Mouse (Mus musculus): ENCODE results near the gene Trim44.
A peak's percentile ranks its signal among the peaks of the same experiment; 100 is the strongest.

The Trim44 gene

DNA sequence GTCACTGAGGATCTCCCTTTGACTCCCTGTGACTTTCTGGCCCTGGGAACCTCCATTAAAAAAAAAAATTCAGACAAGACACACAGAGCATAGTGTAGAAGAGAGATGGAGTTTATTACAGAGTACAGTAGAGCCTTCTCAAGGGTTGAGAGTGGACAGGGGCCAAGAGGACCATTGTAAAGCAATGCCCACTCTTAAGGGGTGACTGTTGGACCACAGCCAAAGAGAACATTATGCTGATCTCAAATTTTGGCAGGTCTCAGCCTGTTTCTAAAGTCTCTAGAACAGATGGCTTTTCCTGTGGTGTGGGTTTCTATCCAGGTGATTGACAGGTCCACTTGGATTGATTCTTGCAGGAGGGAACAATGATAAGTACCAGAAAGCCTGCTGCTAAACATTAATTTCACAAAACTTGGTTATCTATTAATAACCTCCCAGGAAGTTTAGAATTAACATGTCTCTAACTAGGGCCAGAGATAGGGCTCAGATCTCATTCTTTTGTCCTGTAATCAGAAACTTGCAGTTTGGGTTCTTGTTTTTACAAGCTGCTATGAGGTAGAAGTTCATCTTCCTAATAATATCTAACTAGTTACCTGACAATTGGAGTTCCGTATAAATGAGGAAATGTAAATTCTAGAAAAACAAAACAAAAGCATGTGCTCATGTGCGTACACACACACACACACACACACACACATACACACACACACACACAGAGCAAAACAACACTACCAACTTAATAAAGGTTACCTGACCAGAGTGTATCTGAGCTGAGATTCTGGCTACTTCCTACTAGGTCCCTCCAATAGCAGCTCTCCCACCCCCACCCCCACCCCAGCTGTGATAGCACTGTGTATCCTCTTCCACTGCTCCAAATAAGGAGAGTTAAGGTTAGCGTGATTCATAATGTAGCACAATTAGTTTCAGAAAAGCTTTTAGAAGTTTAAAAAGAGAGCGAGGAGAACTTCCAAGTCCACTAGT lies 1.0 kb downstream of the Trim44 start:
- DNase-seq (ENCODE audit: low spot score): no peak

GRCm38 (mm10) chr2:102403982-102404381 lies 3.6 kb downstream of the Trim44 start:
- no peak for DNase-seq (ENCODE audit: low spot score)

DNA sequence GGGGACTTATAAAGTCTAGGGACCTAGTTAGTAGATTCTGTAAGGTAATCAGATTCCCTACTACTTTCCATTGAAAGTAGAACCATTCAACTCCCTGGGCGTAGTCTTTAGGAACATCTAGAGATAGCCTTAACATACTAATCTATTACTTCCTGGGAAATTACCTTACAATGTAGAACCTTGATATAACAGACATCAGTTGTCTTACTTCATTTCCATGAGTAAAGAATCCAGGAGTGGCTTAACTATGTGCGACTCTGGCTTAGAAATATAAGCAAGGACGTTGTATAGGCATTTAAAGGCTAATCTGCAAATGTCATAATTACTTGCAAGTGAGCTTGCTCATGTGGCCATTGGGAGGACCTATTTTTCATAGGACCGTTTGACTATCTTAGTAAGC lies 4.3 kb downstream of the Trim44 start:
- DNase-seq (ENCODE audit: low spot score): no peak

GRCm38 (mm10) chr2:102401352-102401692 lies 6.3 kb downstream of the Trim44 start:
- DNase-seq (ENCODE audit: low spot score): no peak

DNA sequence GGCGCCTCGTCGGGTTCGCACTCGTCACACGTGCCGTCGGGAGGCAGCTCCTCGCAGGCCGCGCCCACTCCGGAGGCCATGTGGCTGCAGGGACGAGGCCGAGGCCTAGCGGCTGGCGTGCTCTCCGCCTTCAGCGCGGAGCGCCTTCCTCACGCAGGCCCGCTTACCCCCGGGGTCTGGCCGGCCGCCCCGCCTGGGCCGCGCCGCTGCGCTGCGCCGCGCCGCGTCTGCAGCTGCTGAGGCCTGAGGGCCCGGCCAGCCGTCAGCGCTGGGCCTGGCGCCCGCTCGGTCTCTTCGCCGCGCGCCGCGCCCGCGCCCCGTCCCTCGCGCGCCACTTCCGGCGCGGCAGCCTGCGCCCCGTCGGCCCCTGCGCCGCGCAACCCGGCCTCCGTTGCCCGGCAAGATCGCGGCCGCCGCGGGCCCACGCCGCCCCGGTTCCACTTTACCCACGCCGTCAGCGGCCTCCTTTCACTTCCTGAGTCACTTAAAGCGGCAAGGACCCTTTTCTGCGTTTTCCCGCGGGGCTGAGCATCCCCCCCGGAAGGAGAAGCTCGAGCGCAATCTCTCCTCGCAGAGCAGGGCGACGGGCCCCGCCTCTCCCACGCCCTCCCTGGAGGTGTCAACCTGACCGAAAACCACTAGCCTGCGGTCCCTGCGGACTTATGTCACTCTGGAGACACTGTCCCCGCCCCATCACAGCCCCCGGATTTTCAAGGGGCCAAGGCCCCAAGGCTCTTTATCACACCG lies 6.8 kb downstream of the Trim44 start:
- peak; percentile 70 for DNase-seq (ENCODE audit: low spot score)

GRCm38 (mm10) chr2:102399864-102400604 lies 7.6 kb downstream of the Trim44 start:
- no peak for DNase-seq (ENCODE audit: low spot score)

GRCm38 (mm10) chr2:102396493-102396892 lies 11.1 kb downstream of the Trim44 start:
- DNase-seq (ENCODE audit: low spot score): no peak

- DNase-seq (ENCODE audit: low spot score): no peak
These were observed 14.2 kb downstream of the Trim44 start for GRCm38 (mm10) chr2:102393457-102393856.

- DNase-seq (ENCODE audit: low spot score): no peak
These were observed 22.2 kb downstream of the Trim44 start for GRCm38 (mm10) chr2:102385328-102385902.

DNA sequence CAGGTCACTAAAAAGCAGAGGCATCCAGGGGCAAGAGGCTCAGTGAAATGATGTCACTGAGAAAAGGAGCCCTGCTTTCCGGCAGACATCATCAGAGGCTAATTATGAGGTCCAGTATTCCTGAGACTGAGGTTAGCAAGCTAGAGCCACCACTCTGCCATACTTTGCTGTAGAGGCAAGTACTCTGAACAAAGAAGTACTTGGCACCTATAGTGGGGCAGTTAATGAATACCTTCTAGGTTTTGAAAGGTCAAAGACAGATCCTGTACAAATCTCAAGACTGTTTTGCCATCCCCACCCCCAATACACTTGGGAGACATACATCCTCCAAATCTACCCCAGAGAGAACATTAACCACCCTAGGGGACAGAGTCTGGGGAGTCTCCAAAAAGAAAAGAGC lies 23.1 kb downstream of the Trim44 start:
- no peak for DNase-seq (ENCODE audit: low spot score)

DNA sequence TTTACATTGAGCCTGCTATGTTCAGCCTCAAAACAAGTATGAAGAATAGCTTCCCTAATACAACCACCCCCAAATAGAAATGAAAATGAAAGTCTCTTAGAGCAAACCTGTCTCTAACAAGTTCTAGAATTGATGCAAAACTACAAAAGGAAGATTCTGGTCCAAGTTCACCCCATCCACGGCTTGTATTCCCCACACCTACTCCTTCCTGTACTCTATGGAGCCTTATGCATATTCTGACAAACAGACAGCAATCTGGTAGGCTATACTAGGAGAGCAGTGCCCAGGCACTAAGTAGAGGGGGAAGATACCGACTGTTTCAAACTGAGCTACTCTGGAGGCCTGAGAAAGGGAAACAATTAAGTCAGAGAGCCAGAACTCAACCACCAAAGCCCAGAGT lies 23.6 kb downstream of the Trim44 start:
- no peak for DNase-seq (ENCODE audit: low spot score)

DNA sequence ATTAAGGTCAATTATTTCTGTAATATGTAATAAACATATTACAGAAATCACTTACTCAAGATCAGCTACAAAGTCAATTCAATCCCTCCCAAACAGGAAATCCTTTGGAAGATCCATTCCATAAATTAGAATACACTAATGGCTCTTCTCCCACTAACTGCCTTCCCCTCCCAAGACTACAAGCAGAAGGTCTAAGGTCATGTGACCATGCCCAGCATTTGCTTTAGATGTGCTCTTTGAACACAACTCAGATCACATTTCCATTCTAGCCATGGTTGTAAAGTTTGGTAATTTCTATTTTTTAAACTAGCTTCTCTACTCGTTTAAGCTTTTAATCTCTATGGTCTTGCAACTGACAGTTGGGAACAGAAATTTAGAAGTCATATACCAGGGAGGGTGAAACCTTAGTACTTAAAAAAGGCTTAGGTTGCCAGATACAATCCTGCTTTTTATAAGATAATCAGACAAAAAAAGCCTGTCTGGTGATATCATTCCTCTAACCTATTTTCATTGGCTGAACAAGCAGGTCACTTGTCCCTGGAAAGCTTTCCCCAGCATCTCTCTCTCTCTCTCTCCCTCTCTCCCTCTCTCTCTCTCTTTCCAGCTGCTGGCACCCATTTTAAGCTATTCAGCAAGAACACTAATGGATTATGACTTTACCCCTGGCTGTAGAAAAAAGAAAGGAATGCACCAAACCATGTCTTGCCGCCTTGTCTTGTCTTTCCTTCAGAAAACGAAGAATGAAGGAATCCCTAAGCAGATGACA lies 24.4 kb downstream of the Trim44 start:
- no peak for DNase-seq (ENCODE audit: low spot score)

GRCm38 (mm10) chr2:102382519-102382918 lies 25.1 kb downstream of the Trim44 start:
- no peak for DNase-seq (ENCODE audit: low spot score)

DNA sequence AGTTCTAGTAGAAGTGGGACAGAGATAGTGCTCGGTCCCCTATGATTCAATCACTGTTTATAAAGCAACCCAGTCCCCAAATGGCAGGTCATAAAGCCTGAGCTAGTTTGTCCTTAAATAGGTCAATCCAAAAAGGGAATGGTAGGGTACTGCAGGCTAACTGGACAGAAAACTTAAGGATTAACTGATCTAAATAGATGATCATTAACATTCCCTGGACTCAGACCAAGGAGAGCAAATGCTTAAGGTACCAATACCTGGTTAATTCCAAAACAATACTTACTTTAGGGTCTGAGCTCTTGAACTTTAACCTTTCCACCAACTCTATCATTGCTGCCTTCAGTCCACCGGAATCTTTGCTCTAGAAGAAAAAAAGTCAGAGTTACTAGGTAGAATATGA lies 27.0 kb downstream of the Trim44 start:
- no peak for DNase-seq (ENCODE audit: low spot score)

DNA sequence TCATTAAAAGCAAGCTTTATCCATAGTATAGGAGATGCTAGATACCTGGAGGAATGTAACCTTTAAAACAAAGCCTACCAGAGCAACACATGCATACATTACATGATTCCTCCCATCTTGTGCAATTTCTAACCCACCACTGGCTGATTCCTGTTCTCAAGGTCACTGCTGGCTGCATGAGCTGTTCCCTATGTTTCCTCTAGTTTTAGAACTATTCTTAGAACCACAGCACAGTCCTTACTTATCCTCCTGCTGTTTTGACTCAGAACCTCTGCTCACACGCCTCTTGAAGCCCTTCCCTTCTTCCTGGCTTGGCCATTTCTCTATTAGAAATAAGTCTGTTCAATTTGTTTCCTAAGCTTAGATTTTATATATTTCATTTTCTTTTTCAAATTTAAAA lies 28.7 kb downstream of the Trim44 start:
- no peak for DNase-seq (ENCODE audit: low spot score)

DNA sequence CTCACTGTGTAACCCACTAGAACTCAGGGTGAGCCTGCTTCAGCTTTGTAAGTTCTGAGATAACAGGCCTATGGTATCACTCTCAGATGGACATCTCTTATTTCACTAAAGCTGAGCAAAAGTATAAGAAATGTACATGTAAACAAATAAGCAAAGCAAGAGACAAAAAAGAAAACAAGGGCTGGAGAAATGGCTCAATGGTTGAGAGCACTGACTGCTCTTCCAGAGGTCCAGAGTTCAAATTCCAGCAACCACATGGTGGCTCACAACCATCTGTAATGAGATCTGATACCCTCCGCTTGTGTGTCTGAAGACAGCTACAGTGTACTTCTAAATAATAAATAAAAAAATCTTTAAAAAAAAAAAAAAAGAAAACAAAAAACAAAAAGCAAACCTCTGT lies 29.2 kb downstream of the Trim44 start:
- DNase-seq (ENCODE audit: low spot score): no peak

DNA sequence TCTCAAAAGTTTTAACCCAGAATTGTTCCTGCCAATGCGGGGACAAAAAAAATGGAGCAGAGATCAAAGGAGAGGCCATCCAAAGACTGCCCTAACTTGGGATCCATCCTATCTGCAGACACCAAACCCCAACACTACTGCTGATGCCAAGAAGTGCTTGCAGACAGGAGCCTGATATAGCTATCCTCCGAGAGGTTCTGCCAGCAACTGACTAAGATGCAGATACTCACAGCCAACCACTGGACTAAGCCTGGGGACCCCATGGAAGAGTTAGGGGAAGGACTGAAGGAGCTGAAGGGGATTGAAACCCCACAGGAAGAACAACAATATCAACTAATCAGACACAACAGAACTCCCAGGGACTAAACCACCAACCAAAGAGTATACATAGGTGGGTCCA lies 30.3 kb downstream of the Trim44 start:
- no peak for DNase-seq (ENCODE audit: low spot score)

DNA sequence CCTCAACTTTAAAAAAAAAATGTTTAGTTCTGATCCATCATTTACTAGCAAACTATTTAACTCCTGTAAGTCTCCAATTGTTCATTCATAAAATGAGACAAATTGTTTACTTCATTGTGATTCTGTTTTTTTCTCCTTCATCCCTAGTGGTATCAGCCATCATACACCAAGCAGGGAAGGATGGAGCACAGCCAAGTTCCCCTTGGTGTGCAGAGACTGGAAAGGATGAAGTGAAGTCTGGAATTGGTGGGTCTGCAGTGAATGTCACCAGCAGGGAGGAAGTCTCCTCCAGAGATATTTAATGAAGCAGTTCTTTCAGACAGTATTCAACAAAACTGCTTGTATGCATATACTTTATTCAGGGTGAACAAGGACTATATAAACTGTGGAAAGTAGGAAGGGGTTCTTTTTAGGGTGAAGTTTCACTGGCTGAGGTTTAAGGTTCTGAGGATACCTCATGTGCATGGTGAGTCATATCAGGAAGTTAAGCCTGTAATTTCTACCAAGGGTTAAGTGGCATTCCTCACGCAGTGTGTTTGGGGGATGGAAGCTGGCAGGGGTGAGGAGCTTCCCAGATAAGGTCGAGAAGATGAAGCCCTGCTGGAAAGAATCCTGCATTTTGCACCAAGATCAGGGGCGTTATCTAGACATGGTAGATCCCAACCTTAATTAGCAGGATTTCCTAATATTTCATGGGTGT lies 34.1 kb downstream of the Trim44 start:
- no peak for DNase-seq (ENCODE audit: low spot score)

DNA sequence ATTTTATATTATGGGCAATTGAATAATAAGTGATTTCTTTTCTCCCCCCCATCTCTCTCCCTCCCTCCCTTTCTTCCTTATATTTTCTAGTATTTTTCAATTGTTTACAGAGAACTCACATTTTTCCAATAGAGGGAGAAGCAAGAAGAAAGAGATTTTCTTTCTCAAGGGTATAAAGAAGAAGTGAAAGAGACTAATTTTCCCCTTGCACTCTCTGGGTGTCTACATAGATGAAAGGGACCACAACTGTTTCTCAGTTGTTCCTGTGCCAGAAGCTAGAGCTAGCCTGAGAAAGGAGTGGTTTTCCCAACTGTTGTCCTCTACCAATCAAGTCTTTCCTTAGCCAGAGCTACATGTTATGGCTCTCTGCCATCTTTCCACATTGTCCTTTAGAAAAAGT lies 34.9 kb downstream of the Trim44 start:
- no peak for DNase-seq (ENCODE audit: low spot score)

DNA sequence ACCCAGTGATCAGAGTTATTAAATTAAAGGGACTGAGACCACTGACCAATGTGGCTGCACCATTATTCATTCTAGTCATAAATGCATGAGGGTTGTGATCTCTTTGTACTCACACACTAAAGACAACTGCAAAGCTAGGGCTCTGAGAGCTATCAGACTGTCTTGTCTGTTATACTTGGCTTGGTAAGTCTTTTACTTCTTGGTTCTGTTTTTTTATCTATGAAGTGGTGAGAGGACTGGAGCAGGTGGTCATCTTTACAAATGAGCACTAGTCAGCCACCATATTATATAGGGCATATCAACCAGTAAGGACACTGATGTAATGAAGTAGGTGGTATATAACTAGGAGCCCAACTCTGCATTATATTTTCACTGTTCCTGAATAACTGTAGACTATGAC lies 36.3 kb downstream of the Trim44 start:
- DNase-seq (ENCODE audit: low spot score): no peak
